Mouse (Mus musculus): ENCODE measurements around the gene Esd.

DNA sequence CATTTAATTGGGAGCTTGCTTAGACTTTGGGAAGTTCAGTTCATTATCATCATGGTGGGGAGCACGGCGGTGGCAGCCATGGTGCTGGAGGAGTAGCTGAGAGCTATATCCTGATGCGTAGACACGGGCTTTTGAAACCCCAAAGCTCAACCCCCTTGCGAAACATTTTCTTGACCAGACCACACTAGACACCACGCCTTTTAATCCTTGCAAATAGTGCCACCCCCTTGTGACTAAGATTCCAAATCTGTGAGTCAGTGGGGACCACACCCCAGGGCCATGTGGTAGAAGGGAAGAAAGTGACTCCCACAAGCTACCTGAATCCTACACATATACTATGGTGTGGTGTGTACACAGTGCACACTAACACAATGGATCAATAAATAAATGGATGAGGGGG, 4.8 kb downstream of the Esd start:
- TF ChIP-seq CTCF (IDR thresholded peaks at IDR 0.05) (no peak), EP300 (IDR thresholded peaks at IDR 0.05) (no peak)
